Mouse (Mus musculus): ENCODE data around the gene Tsx.
"Not testable (repeated sequence)": the region's sequence is repeated elsewhere in the genome, so short reads cannot be mapped to it uniquely, and the experiment has no call there.

Tsx gene

GRCm38 (mm10) chrX:103414167-103414566, at the start of gene Tsx:
Gene Tsx (plus strand): TSS chrX:103414467.
- DNase-seq (ENCODE audit: extremely low spot score, low read depth, low spot score): no peak

- DNase-seq (ENCODE audit: extremely low spot score, low read depth, low spot score): no peak
Observed at GRCm38 (mm10) chrX:103366201-103366600, 48.1 kb upstream of the Tsx start.

GRCm38 (mm10) chrX:103368650-103369049, 45.6 kb upstream of the Tsx start:
- DNase-seq (ENCODE audit: extremely low spot score, low read depth, low spot score): no peak

- no peak for DNase-seq (ENCODE audit: extremely low spot score, low read depth, low spot score)
Observed at GRCm38 (mm10) chrX:103371221-103371620, 43.0 kb upstream of the Tsx start.

- no peak for DNase-seq (ENCODE audit: extremely low spot score, low read depth, low spot score)
Observed at GRCm38 (mm10) chrX:103371627-103372026, 42.6 kb upstream of the Tsx start.

- no peak for DNase-seq (ENCODE audit: extremely low spot score, low read depth, low spot score)
Observed at GRCm38 (mm10) chrX:103374250-103374649, 40.0 kb upstream of the Tsx start.

- no peak for DNase-seq (ENCODE audit: extremely low spot score, low read depth, low spot score)
Observed at GRCm38 (mm10) chrX:103384528-103384927, 29.7 kb upstream of the Tsx start.

- no peak for DNase-seq (ENCODE audit: extremely low spot score, low read depth, low spot score)
Observed at GRCm38 (mm10) chrX:103388131-103388530, 26.1 kb upstream of the Tsx start.

- DNase-seq (ENCODE audit: extremely low spot score, low read depth, low spot score): no peak
Observed at GRCm38 (mm10) chrX:103393841-103394240, 20.4 kb upstream of the Tsx start.

- no peak for DNase-seq (ENCODE audit: extremely low spot score, low read depth, low spot score)
Observed at GRCm38 (mm10) chrX:103405021-103405420, 9.2 kb upstream of the Tsx start.

- DNase-seq (ENCODE audit: extremely low spot score, low read depth, low spot score): no peak
Observed at GRCm38 (mm10) chrX:103421710-103422109, 7.4 kb downstream of the Tsx start, which contains the start of gene Gm26992. Gene Gm26992 (plus strand): TSS chrX:103422010.

- no peak for DNase-seq (ENCODE audit: extremely low spot score, low read depth, low spot score)
Observed at GRCm38 (mm10) chrX:103427677-103428076, 13.4 kb downstream of the Tsx start.

GRCm38 (mm10) chrX:103432293-103432692, 18.0 kb downstream of the Tsx start:
- DNase-seq (ENCODE audit: extremely low spot score, low read depth, low spot score): no peak

- DNase-seq (ENCODE audit: extremely low spot score, low read depth, low spot score): no peak
Observed at GRCm38 (mm10) chrX:103438023-103438422, 23.8 kb downstream of the Tsx start.

GRCm38 (mm10) chrX:103440803-103441202, 26.5 kb downstream of the Tsx start:
- peak; percentile 42 for DNase-seq (ENCODE audit: extremely low spot score, low read depth, low spot score)

GRCm38 (mm10) chrX:103443755-103444154, 29.5 kb downstream of the Tsx start:
- DNase-seq (ENCODE audit: extremely low spot score, low read depth, low spot score): peak; percentile 52

- no peak for DNase-seq (ENCODE audit: extremely low spot score, low read depth, low spot score)
Observed at GRCm38 (mm10) chrX:103447539-103448169, 33.4 kb downstream of the Tsx start.

GRCm38 (mm10) chrX:103448429-103448828, 34.2 kb downstream of the Tsx start:
- DNase-seq (ENCODE audit: extremely low spot score, low read depth, low spot score): not testable (repeated sequence)

- not testable (repeated sequence) for DNase-seq (ENCODE audit: extremely low spot score, low read depth, low spot score)
Observed at GRCm38 (mm10) chrX:103448943-103449722, 34.9 kb downstream of the Tsx start.

GRCm38 (mm10) chrX:103452815-103453214, 38.5 kb downstream of the Tsx start:
- DNase-seq (ENCODE audit: extremely low spot score, low read depth, low spot score): no peak

- no peak for DNase-seq (ENCODE audit: extremely low spot score, low read depth, low spot score)
Observed at GRCm38 (mm10) chrX:103460056-103460455, 45.8 kb downstream of the Tsx start.

GRCm38 (mm10) chrX:103468998-103469397, 54.7 kb downstream of the Tsx start:
- no peak for DNase-seq (ENCODE audit: extremely low spot score, low read depth, low spot score)

All from hindlimb bud, embryonic 11.5 days (tissue).